Mouse (Mus musculus): ENCODE data around the gene Hoxa4. TPM values are rescaled to one million over a fixed set of nuclear protein-coding genes. Genes with fewer than 3 reads are reported as not detected.

The Hoxa4 gene
- polyA plus RNA-seq, 2 experiments, result 1.0 to 2.2 TPM

DNA sequence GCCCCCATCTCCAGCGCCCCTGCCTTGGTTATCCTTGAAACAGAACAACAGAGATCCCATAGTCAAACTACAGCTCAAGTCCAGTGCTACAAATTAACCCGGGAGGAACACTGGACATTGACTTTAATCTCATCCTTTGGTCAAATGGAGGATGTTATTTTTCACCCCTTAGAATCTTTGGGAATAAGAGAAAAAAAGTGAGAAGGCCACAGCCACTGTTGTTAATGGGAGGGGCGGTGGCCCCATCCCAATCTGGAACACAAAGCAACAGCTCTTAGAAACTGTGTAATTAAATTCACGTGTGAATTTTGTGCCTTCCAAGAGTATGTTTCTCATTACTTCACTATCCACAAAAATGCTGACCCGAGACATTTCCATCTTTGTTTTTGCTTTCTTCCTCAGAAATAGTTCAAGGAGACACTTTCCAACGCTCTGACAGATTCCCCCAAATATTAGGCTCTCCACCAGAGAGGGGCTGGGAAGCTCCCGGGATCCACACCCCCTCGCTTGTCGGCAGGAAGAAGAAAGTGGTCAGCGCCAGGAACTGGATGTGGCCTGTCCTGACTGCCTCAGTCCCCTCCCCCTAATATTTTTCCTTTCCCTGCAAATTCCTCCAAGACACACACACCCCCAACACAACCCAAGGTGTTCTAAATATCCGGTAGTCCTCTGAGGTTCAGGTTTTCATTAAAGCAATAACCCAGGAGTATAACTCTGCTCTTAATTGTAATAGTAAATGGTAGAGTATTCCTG, 36.1 kb upstream of the Hoxa4 start:
- H3K27ac ChIP-seq (replicated peaks; ENCODE audit: low read depth, low read length), result peak overlapping the region; percentile 95
- peaks cover 67% of the 10 kb centered on the region for H3K36me3 ChIP-seq (ENCODE audit: control insufficient read depth, insufficient read depth, low read length)
- ATAC-seq (ENCODE audit: low FRiP score, low read depth) (no peak), DNase-seq (ENCODE audit: low spot score) (peak; percentile 78)
- H3K27me3 ChIP-seq (ENCODE audit: control insufficient read depth, insufficient read depth, low read length), result no peaks in the 10 kb centered on the region
- peak overlapping the region; percentile 96 for H3K4me2 ChIP-seq (replicated peaks; ENCODE audit: low read depth, low read length, severe bottlenecking)
- peaks cover 16% of the 10 kb centered on the region for H3K4me1 ChIP-seq (ENCODE audit: control insufficient read depth, insufficient read depth, low read length)
- 5% methylated on average over 11 of the region's 11 CpGs for whole genome bisulfite sequencing
- peak overlapping the region; percentile 90 for H3K4me3 ChIP-seq (replicated peaks; ENCODE audit: low read length)
- H3K9me3 ChIP-seq (ENCODE audit: control insufficient read depth, low read length), result no peaks in the 10 kb centered on the region
- H3K9ac ChIP-seq (ENCODE audit: low read depth, low read length, severe bottlenecking), result peak overlapping the region; percentile 100
- TF ChIP-seq POLR2A (IDR thresholded peaks at IDR 0.05; ENCODE audit: borderline replicate concordance, extremely low read depth, insufficient read depth, insufficient read length), result no peak

DNA sequence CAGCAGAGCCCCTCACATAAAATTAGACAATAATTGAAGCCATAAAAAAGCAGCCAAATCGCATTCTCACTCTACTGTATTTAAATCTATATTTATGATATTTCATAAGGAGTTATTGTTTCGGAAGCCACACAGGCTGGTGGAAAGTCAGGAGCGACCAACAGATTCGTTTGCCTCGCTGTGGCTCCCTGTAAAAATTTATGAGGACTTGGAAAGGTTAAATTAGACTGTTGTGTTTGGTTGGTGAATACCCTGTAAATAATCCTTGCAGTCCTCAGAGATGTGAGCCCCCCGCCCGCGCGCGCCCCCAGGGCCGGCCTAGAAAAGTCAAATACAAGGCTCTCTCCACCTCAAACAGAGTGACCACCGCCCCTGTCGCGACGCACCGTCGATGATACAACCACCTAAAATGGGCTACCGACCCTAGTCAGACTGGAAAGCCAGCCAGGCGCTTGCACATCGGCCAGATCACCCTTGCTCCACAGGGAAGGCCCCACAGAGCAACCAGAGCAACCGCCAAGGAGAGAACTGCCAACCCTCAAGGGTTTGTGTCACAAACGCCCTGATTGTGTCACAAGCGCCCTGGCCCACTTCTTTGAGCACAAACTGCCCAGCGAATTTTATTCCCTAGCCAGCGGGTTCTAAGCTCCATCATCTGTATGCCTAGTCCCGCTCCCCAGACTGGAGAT, 35.2 kb upstream of the Hoxa4 start:
- Histone ChIP-seq H3K4me3 (replicated peaks; ENCODE audit: low read length) (peak overlapping the region; percentile 90), H3K4me2 (replicated peaks; ENCODE audit: low read depth, low read length, severe bottlenecking) (peak overlapping the region; percentile 96), H3K27me3 (ENCODE audit: control insufficient read depth, insufficient read depth, low read length) (no peaks in the 10 kb centered on the region), H3K4me1 (ENCODE audit: control insufficient read depth, insufficient read depth, low read length) (peaks cover 22% of the 10 kb centered on the region), H3K9ac (ENCODE audit: low read depth, low read length, severe bottlenecking) (peak overlapping the region; percentile 100), H3K9me3 (ENCODE audit: control insufficient read depth, low read length) (no peaks in the 10 kb centered on the region), H3K36me3 (ENCODE audit: control insufficient read depth, insufficient read depth, low read length) (peaks cover 58% of the 10 kb centered on the region), H3K27ac (replicated peaks; ENCODE audit: low read depth, low read length) (peak overlapping the region; percentile 95)
- ATAC-seq (ENCODE audit: low FRiP score, low read depth) (no peak), DNase-seq (ENCODE audit: low spot score) (peak; percentile 74)
- 0 out of 2 replicates have a peak, but pooled peaks have one; percentile 29 for TF ChIP-seq POLR2A (IDR thresholded peaks at IDR 0.05; ENCODE audit: borderline replicate concordance, extremely low read depth, insufficient read depth, insufficient read length)
- WGBS, result 2% methylated on average over 26 of the region's 26 CpGs

DNA sequence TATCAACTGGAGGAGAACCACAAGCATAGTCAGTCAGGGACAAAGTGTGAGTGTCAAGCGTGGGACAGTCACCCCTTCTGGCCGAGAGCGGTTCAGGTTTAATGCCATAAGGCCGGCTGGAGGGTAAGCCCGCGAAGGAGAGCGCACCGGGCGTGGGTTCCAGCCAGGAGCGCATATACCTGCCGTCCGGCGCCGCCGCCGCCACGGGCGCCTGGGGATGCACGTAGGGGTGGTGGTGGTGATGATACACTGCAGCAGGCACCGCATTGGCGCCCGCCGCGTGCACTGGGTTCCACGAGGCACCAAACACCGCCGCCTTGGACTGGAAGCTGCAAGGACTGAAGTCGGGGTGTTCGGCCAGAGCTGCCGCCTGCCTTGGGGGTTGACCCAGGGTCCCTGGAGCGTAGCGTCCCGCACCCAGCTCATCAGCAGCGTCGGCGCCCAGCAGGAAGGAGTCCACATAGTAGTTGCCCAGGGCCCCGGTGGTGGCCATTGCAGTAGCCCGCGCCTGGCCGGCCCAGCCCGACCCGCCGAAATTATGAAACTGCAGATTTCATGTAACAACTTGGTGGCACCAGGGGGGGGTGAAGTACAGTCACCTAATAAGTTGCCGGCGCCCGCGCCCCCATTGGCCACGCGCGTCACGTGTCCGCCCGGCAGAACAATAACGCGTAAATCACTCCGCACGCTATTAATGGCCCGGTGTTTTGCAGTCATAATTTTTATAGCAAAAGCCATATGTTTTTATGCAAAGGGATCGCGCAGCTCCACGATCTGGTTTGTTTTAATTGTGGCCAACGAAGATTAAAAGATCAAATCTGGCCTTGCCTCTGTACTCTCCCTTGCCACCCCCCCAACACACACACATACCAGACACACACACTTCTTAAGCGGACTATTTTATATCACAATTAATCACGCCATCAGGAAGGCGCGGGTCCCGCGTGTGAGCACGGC, 34.3 kb upstream of the Hoxa4 start:
- Histone ChIP-seq H3K9ac (ENCODE audit: low read depth, low read length, severe bottlenecking) (peak overlapping the region; percentile 100), H3K27ac (replicated peaks; ENCODE audit: low read depth, low read length) (peak overlapping the region; percentile 95), H3K36me3 (ENCODE audit: control insufficient read depth, insufficient read depth, low read length) (peaks cover 51% of the 10 kb centered on the region), H3K9me3 (ENCODE audit: control insufficient read depth, low read length) (no peaks in the 10 kb centered on the region), H3K4me2 (replicated peaks; ENCODE audit: low read depth, low read length, severe bottlenecking) (peak overlapping the region; percentile 96), H3K4me3 (replicated peaks; ENCODE audit: low read length) (peak overlapping the region; percentile 90), H3K27me3 (ENCODE audit: control insufficient read depth, insufficient read depth, low read length) (no peaks in the 10 kb centered on the region), H3K4me1 (ENCODE audit: control insufficient read depth, insufficient read depth, low read length) (peaks cover 24% of the 10 kb centered on the region)
- TF ChIP-seq POLR2A (IDR thresholded peaks at IDR 0.05; ENCODE audit: borderline replicate concordance, extremely low read depth, insufficient read depth, insufficient read length), result peak; percentile 43; the same call in 1 of the 2 replicates
- ATAC-seq (ENCODE audit: low FRiP score, low read depth) (peak; percentile 71), DNase-seq (ENCODE audit: low spot score) (peak; percentile 98)
- WGBS, result under 1% methylated on average over 65 of the region's 69 CpGs

DNA sequence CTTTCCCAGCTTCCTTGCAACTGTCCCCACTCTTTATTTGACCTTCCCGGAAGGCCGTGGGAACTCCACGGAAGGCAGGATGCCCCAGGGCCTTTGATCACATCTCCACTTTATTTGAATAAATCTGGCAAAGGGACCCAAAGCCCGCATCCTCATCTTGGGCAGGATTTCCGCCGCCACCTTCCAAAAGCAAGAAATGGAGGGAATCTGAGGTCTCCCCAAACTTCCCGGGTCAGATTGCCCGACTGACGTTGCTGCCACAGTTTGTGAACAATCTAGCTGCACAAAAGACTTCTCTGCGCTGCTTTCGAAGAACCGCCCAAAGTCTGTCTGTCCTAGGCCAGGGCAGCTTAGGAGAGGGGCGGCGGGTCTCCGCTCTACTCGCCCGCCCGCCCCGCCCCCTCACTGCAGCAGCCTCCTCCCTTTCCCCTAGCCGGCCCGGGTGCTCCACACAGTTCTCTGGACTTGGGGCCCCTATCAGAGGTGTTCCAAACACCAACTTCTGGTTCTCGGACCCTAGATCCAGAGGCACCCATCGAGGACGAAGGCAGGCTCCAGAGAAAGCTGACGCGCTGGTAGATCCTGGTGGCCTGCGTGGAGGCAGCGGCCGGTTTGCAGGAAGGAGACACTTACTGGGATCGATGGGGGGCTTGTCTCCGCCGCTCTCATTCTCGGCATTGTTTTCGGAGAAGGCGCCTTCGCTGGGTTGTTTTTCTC, 33.5 kb upstream of the Hoxa4 start:
- peak overlapping the region; percentile 100 for H3K9ac ChIP-seq (ENCODE audit: low read depth, low read length, severe bottlenecking)
- TF ChIP-seq POLR2A (IDR thresholded peaks at IDR 0.05; ENCODE audit: borderline replicate concordance, extremely low read depth, insufficient read depth, insufficient read length), result no peak
- DNase-seq (ENCODE audit: low spot score) (peak; percentile 26), ATAC-seq (ENCODE audit: low FRiP score, low read depth) (no peak)
- H3K36me3 ChIP-seq (ENCODE audit: control insufficient read depth, insufficient read depth, low read length), result peaks cover 43% of the 10 kb centered on the region
- H3K9me3 ChIP-seq (ENCODE audit: control insufficient read depth, low read length), result no peaks in the 10 kb centered on the region
- H3K4me1 ChIP-seq (ENCODE audit: control insufficient read depth, insufficient read depth, low read length), result peaks cover 27% of the 10 kb centered on the region
- peaks cover 3% of the 10 kb centered on the region; the same call in 1 of the 2 replicates for H3K27me3 ChIP-seq (ENCODE audit: control insufficient read depth, insufficient read depth, low read length)
- H3K27ac ChIP-seq (replicated peaks; ENCODE audit: low read depth, low read length), result peak overlapping the region; percentile 95
- WGBS, result under 1% methylated on average over 36 of the region's 36 CpGs
- H3K4me3 ChIP-seq (replicated peaks; ENCODE audit: low read length), result peak overlapping the region; percentile 90
- peak overlapping the region; percentile 96 for H3K4me2 ChIP-seq (replicated peaks; ENCODE audit: low read depth, low read length, severe bottlenecking)
